Mouse (Mus musculus) hindlimb bud, embryonic 11.5 days (tissue): ENCODE results near the gene Osbpl6.
"Not testable (repeated sequence)": the region's sequence is repeated elsewhere in the genome, so short reads cannot be mapped to it uniquely, and the experiment has no call there.

Source experiments
- DNase-seq: peaks from one replicate; pipeline ENCODE4 v3.0.0-alpha.2; 2012; ENCODE audit warnings: low read depth, low spot score; ENCODE audit errors: extremely low spot score

Gene Osbpl6

DNA sequence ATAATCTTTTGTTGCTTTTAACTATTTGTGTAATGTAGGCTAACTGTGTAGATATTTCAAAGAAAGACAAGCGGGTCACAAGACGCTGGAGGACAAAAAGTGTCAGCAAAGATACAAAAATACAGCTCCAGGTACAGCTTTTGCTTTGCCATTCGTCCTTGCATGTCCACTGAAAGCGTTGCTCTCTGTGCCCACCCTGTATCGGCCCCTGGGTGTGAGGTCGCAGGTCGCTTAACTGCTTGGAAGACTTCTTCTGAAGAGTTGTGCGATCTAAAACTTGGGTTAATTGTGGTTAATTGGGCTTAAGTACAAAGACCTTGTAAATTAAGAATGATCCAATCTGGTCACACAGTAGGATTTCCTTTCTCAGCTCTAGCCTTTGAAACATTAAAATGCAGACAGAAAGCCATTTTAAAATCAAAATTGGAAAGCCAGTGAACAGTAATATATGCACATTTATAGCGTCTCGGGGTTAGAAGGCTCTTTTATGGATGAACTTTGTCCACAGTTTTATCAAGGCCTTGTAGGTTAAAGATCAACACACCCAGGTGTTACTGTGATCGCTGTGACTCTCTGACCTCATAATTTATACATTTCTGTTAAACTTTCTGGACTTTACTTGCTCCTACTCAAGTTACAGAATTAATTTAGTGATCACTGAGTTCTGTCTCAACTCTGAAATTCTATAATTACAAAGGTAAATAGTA lies 149.7 kb downstream of the Osbpl6 start:
- DNase-seq, result no peak

DNA sequence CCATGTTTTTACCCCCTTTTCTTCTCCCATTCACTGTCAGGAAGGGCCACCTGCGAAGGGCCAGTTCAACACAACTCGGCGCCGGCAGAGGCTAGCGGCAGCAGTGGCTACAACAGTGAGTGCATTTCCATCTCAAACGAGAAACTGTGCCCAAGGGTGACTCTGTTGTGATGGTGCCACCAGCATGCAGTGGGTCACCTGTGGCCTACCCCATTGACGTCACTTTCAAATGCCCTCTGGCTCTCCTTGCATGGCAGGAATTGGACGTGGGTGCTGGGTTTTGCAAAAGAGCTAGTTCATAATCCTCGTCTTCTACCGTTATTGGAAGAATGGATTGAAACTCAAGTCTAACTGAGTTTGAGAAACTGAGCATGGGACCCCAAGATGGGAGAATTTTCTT lies 153.8 kb downstream of the Osbpl6 start:
- DNase-seq, result no peak

DNA sequence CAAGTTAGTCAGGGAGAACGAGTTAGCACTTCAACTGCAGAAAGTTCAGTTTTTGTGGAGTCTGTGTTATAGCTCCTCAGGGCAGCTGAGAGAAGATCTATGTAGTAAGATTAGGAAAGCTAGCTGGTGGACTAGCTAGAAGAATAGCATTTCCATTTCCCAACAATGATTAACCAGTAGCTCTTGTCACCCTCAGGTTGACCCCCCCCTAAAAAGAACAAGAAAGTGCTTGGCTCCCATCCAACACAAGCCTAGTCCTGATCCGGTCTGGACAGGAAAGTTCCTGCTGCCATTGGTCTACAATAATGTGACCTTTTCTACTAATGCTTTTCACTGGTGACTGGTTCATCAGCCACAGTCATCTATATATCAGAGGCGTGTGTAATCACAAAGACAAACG lies 157.6 kb downstream of the Osbpl6 start:
- DNase-seq, result no peak

DNA sequence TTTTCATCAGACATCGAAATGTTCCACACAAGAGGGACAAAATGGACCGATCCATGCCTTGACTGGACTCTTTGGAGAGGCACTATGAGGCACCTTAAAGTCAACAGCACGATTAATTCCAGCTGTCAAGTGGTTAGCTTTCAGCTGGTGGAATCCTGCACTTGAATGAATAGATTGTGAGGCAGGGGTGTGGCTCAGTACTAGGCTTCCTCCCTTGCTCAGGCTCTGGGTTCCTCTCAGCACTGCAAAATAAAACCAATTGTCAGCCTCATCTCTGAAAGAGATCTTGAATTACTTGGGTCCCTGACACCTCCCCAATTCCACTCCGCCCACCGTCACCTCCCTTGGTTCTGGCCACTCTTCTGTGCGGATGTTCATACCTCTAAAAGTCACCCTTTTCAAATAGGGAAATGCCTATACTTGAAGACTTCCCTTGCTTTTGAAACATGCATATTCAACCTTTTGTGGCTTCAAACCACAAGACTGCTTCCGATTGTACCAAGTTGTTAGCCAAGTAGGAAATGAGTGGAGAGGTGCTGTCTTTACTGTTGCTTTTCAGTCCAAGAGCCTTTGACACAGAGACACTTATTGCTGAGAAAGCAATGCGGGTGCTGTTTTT lies 160.7 kb downstream of the Osbpl6 start:
- no peak for DNase-seq

DNA sequence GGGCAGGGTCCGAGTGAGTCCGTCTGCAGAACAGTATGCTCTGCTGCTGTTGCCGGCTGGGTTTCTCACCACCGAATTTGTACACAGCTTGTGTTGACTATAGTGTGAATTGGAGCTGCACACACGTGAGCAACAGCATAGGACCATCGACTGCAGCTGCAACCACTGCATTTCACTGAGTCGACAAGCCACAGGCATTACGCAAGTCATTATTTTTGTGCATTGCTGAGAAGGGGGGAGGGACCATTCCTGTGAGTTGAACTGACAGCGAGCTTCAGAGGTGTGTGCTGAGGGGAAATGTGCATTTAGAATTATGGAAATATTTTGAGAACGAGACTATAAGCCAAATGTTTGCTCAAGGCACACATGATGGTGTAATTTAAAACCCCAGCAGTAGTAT lies 165.2 kb downstream of the Osbpl6 start:
- DNase-seq, result no peak

DNA sequence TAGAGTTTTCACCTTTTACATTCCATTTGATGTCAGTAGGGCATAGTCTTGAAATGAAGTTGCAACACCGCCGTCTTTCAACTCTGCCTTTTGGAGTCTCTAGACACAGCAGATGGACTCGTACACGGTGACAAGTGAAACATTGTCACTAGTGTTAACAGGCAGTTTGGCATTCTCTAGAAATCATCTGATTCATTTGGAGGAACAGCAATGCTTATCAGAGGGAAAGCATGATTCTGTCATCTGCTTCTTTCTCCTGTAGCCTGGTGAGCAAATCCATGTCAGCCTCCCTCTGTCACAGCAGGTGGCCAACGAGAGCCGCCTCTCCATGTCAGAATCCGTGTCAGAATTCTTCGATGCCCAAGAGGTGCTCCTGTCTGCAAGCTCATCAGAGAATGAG lies 172.6 kb downstream of the Osbpl6 start:
- DNase-seq, result no peak

DNA sequence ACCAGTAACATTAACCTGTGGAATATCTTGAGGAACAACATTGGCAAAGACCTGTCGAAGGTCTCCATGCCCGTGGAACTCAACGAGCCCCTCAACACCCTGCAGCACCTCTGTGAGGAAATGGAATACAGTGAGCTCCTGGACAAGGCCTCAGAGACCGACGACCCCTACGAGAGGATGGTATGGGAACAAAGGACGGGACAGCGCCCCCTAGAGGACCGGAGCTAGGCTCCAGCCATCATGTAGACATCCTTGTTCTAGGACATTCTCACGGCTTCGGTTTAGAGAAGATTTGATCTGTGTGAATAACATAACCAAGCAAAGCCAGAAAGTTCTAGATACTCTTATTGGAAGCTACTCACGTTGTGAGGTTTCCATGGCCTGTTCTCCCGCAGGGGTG lies 178.8 kb downstream of the Osbpl6 start:
- no peak for DNase-seq

DNA sequence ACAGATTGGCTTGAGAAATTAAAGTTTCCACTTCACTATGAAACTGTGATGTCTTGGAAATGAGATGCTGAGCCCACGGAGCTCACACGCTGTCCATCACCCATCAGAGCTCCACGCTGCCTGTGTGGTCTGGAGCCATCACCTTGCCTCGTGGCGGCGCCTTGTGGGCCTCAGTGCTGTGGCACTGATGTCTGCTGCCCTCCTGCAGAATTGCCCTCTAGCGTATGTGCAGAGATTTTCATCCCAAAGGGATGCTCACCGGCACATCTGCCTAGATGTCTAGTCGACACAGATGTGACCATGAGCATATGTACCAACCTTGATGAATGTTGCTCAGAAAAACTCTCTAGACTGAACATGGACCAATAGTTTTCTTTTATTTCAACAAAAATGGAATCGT lies 180.6 kb downstream of the Osbpl6 start:
- DNase-seq, result no peak

DNA sequence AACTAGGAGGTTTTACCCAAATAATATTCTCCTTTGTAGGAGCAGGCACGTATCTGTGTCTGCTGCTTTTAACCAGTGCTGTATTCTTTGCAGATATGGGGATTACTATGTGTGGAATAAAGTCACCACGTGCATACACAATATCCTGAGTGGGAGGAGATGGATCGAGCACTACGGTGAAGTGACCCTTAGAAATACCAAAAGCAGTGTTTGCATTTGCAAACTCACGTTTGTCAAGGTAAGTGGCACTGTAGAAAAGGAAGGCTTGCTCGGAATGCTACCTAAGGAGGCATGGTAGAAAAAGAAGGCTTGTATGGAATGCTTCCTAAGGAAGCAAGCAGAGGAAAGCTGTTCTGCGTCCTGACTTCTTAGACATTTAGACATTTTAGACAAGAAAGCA lies 183.9 kb downstream of the Osbpl6 start:
- no peak for DNase-seq

DNA sequence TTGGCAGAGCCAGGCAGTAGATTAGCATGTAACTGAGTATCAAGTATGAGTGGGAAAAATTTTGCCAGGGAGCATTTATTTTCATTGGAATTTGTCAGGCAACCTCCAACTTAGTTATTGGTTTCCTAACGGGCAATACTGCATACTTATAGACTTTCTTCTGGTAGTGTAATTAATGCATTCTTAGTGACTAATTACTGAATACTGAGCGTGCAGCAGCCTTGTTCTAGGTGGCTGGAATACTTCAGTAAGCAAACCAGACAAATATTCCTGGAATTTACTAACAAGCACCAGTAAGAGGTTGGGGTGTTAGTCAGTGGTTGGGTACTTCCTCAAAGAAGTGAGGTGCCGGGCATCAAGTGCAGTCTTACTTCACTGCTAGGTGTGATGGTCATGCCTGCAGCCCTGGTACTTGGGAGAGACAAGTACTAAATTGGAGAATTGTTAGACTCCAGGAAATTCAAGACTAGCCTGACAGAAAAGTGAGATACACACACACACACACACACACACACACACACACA lies 186.2 kb downstream of the Osbpl6 start:
- no peak for DNase-seq

DNA sequence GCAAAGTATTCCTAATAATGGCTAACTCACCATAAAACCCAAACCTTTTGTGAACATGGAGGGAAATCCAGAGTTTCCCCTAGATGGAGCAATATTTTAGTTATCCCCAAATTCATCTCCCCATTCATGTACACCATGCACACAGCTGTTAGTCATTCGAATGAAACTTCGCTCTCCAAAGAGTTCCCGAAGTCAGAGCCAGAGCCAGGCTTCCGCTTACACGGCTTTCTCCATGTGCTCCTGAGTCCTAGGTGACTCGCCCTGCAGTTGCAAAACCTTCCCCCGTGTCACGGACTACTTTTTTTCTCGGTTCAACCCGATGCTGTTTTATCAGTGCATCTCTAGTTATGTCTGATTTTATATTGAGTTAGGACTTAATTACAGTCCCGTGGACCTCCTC lies 191.2 kb downstream of the Osbpl6 start:
- no peak for DNase-seq

DNA sequence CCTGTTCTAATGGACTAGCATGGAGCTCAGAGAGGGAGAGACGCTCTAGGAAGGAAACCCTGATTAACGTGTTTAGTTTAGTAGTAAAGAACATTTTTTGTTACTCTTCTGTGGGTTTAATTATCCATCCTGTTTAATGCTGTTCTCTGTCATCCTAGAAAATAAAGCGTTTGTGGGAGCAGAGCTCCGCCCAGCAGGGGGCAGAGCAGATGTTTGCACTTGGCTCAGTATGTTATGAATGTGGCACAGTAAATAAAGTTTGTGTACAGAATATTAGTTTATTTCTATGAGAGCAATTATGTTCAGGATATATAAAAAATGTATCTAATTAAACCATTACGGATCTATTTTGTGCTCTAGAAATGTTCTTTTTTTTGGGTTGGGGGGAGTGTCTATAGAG lies 192.9 kb downstream of the Osbpl6 start:
- no peak for DNase-seq

DNA sequence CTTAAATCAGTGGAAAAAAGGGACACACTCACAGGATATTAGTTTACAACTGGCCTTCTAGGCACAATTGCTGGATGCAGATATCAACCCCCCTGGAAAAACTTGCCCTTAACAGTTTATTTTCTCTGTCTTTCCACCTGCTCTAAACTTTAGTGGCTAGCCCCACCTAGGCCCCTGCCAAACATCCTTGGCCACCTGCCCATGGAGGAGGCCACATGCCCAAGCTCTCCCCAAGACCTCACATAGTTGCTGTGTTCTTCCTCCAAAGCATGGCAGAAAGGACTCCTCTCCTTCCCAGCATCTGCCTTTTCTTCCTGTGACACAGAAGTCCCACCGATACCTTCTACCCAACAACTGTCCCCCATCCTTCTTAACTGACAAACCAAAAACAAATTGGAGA lies 195.9 kb downstream of the Osbpl6 start:
- no peak for DNase-seq

DNA sequence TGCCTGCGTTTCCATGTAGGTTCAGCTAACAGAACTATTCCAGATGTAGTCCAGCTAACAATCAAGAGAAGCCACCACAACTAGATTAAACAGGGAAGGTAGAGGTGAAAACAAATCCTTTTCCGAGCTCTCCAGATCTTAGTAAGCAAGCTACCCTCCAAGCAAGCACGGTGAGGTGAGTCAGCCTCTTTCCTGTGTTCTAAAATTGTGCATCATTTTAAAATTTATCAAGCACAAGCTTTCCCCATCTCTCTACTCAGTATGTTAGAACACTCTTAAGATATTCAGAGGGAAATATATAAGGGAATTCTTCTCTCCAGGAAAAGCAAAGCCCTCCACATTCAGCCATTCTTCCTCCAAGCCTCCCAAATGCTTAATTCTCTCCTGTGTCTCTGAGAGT lies 200.4 kb downstream of the Osbpl6 start:
- no peak for DNase-seq

DNA sequence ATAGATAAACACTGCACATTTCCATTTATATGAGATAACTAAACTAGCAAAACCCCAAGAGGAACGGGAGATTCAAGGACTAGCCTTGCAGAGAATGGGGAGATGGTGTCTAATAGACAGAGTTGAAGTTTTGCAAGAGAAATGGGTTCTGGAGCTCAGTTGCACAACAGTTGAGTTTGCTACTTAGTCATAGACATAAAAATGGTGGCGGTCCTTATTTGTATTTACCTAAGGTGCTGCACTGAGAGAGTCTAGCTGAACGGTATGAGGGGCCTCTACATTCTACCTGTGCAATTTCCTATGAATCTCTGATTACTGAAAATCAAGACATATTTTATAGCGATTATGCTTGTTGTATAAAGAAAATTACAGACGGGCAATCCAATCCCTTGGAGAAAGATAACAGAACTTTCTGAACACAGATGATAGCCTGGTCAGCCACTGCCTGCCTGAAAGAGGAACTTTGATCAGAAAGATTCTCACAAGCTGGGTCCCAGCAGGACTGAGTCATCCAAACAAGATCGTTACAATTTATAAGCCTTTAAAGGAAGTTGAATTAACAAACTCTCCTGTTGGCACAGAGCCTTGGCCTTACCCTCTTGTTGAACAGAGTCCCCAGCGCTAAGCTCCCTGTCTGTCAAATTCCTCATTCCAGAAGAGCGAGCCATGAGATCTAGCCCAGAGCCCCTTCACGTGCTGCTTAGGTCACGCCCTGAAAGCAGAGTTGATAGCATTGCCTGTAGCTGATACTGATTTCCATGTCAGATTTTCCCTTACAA lies 204.2 kb downstream of the Osbpl6 start:
- no peak for DNase-seq

DNA sequence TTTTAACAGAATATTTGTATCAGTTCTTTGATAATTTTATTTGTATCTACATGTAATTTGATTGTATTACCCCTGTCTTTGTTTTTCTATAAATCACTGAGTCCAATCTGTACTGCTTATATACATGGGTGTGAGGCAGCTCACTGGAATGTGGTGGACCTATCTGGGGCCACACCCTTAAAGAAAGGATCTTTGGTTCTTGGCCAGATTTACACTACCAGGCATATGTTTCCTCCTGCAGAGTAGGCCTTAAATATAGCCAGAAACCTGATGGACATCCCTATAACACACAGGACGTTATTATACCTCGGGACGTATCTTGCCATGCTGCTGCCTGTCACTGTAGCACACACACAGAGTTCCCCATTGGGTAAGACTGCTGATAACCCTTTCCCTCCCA lies 205.7 kb downstream of the Osbpl6 start:
- no peak for DNase-seq

DNA sequence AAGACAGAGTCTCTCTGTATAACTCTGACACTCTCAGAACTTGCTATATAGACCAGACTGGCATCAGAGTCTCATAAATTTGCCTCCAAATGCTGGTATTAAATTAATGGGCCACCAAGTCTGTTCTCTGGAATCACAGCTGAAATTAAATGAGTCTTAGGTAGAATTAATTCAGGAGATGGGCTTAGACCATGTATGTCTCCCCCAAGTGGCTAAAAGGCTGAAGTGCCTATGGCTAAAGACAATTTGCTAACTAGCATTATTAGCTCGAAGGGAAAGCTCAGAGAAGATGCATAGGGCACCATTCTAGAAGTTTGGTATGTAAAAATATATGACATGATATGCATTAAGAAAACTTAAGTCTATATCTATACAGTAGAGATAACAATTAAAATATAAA lies 211.8 kb downstream of the Osbpl6 start:
- DNase-seq, result peak; percentile 37

DNA sequence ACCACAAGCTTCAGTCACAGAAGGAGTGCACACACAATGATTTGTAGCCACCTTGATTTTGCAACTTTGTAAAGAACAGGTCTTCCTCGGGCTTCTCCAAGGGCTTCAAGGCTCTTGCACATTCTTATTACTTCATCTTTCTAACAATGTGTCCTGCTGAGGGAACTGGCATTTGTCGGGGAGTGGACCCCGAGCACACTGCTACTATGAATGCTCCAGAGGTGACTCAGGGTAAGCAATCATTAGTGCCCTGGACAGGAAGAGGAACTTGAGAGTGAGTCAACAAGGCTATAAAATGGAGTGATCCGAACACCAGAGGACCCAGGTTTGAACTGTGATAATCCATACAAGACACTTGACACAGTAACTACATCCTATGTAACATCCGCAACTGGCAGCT lies 213.9 kb downstream of the Osbpl6 start:
- no peak for DNase-seq

DNA sequence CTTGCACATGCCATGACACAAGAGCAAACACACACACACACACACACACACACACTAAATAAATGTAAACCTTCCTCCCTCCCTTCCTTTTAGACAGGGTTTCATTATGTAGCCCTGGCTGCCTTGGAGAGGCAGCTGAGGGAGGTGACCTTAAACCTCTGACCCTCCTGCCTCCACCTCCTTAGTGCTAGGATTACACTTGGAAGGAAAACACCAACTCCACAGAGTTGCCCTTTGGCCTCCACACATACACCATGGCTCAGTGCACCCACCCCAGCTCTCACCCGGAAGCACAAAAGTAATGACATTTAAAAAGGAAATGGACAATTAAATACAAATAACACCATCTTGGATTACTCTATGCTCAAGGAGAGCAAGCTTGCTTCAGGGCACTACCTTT lies 215.4 kb downstream of the Osbpl6 start:
- no peak for DNase-seq

DNA sequence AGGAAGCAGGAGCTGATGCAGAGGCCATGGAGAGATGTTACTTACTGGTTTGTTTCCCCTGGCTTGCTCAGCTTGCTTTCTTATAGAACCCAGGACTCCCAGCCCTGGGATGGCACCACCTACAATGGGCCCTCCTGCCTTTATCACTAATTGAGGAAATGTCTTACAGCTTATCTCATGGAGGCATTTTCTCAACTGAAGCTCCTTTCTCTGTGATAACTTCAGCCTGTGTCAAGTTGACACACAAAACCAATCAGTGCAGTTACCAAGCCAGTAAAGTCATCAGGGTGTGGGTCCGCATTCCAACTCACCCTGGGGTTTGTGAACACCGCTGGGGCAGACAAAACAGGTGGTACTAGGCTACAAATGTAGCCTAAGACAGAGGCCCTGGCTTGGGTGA lies 216.0 kb downstream of the Osbpl6 start:
- DNase-seq, result not testable (repeated sequence)

DNA sequence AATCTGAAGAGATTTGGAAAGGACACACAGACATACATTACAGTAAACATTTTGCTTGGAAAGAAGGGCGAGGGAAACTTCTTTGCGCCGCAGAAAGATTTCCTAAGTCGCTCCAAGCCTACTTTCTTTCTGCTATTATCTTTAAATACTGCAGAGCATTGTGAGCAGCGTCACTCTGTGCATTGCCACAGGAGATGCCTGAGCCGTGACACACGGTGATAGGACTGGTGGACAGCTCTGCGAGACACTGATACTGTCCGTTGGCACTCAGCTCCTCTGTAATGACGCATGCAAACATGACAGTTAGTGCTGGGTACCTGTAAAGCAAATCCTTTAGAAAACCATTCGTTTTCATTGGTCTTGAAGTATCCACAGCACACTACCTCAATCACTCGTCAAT lies 224.0 kb downstream of the Osbpl6 start:
- no peak for DNase-seq

DNA sequence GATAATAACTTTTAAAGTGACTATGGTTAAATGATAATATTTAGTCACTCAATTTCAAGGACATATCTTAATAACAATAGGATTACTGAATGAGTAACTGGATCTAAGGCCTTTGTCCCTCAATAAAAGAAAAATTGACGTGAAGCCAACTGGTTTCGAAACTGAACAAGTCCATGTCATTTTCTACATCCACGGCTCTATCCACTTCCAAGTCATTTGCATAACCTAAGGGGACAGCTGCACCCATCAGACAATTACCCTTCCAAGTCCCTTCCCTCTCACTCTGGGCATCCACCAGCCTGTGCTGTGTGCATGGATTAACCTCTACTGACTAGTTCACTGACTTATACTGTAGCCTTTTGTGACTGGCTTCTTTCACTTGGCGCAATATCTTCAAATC lies 225.3 kb downstream of the Osbpl6 start:
- no peak for DNase-seq
